Mouse (Mus musculus): ENCODE results near the gene Tbc1d10c. TPM values are rescaled to one million over a fixed set of nuclear protein-coding genes. Genes with fewer than 3 reads are reported as not detected.
"Not testable (repeated sequence)": the region's sequence is repeated elsewhere in the genome, so short reads cannot be mapped to it uniquely, and the experiment has no call there.

Tbc1d10c gene
- polyA plus RNA-seq, 1 experiment from 2014 or later, result 3.6 TPM

DNA sequence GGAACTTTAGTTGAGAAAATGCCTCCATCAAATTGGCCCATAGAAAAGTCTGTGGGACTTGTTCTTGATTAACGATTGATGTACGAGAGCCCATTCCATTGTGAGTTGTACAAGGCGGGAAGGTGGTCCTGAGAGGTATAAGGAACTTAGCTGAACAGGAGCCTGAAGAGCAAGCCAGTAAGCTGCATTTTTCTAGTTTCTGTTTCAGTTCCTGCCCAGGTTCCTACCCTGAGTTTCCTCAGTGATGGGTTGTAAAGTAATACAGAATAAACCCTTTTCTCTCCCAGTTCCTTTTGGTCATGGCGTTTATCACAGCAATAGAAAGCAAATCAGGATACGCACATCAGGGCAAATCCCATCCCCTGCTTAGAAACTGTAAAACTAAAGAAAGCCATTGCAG lies 53.2 kb downstream of the Tbc1d10c start:
- Histone ChIP-seq H3K4me2 (replicated peaks) (no peak overlapping the region), H3K4me1 (no peaks in the 10 kb centered on the region), H3K4me3 (replicated peaks) (no peak overlapping the region), H3K9me3 (replicated peaks) (no peaks in the 10 kb centered on the region), H3K27ac (replicated peaks) (no peak overlapping the region), H3K9ac (no peak overlapping the region), H3K36me3 (peaks cover under 1% of the 10 kb centered on the region; the same call in 1 of the 2 replicates), H3K27me3 (no peaks in the 10 kb centered on the region)
- ATAC-seq (ENCODE audit: insufficient number of reproducible peaks, low FRiP score, low TSS enrichment, low read depth), result no peak
- WGBS, result 84% methylated on average over 5 of the region's 5 CpGs

DNA sequence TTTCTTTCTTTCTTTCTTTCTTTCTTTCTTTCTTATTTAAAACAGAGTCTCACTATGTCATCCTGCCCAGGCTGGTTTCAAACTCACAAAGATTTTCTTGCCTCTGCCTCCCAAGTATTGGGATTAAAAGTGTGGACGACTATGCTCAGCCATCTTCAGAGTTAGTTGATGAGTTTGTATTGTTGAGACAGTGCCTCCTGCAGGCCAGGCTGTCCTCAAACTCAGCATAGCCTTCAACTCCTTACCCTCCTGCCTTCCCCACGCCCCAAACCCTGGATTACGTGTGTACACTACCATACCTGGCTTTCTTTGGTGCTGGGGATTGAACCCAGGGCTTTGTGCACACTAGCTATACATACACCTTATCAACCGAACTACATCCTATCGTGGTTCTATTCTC lies 54.6 kb downstream of the Tbc1d10c start:
- Histone ChIP-seq H3K9me3 (replicated peaks) (no peaks in the 10 kb centered on the region), H3K4me3 (replicated peaks) (no peak overlapping the region), H3K27me3 (no peaks in the 10 kb centered on the region), H3K36me3 (peaks cover 15% of the 10 kb centered on the region), H3K4me2 (replicated peaks) (no peak overlapping the region), H3K4me1 (no peaks in the 10 kb centered on the region), H3K27ac (replicated peaks) (no peak overlapping the region), H3K9ac (no peak overlapping the region)
- no peak for ATAC-seq (ENCODE audit: insufficient number of reproducible peaks, low FRiP score, low TSS enrichment, low read depth)
- 78% methylated on average over 5 of the region's 5 CpGs for WGBS

DNA sequence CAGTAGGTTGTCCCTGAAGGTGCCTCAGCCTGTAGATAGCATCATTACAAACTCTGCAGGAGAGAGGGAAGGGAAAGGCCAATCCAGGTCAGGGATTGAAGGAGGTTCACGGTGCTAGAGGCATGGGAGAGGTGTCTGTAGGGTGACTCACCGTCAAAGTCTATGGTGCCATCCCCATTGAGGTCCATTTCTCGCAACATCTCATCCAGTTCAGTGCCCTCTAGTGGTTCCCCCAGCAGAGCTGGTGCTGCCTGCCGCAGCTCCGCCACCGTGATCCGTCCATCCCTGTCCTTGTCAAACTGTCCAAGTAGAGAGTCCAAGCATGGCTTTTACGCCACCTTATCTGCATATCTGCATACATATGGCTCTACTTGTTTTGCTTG lies 55.1 kb downstream of the Tbc1d10c start:
- not testable (repeated sequence) for H3K4me2 ChIP-seq (replicated peaks); ATAC-seq (ENCODE audit: insufficient number of reproducible peaks, low FRiP score, low TSS enrichment, low read depth); H3K27ac ChIP-seq (replicated peaks); H3K9ac ChIP-seq; H3K4me1 ChIP-seq; H3K9me3 ChIP-seq (replicated peaks); H3K4me3 ChIP-seq (replicated peaks); H3K27me3 ChIP-seq
- WGBS, result 12% methylated on average over 8 of the region's 8 CpGs
- H3K36me3 ChIP-seq, result peaks cover 20% of the 10 kb centered on the region

DNA sequence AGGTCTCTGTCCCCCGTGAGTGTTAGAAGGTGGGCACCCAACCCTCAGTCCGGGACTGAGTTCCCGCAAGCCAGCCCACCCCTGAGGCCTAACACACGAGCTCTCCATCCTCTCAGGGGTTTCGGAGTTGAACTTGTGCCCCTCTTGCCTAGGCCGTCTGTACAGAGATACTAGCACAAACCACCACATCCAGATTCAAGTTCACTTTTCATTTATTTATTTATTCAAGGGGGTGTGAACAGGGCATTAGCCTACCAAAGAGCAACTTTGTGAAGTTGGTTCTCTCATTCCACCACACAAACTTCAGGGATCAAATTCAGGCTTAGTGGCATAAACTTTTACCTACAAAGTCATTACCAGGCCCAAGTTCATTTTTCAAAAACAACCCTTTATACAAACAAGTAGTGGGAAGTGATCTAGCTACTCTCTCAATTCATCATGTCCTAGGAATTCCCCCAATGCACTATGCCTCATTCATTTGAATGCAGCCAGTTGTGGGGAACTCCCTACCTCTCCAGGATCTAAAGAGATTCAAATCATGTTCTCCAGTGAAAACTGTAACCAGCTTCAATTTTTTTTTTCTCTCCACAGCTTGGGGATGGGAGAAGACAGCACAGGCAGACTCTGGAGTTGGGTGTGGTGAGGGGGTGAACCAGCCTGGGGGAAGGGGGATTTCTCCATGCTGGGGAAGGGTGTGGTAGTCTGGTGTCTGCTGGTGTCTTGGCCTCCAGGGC lies 55.7 kb downstream of the Tbc1d10c start:
- H3K27me3 ChIP-seq, H3K4me1 ChIP-seq: not testable (repeated sequence)
- WGBS, result 77% methylated on average over 6 of the region's 6 CpGs

DNA sequence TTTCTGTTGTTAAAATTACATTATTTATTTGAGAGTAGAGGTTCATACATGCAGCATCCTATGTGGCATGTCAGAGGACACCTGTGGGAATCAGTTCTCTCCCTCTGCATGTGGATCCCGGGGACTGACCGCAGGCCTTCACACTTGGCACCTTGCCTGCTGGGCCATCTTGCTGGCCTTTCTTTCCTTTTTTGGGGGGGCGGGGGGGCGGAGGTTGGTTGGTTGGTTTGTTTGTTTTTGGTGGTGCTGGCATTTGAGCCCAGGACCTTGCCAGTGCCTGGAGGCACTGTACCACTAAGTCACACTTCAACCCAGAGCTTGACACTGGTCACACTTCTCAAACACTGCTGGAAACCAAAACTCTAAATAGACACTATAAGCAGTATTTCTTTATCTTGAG lies 56.7 kb downstream of the Tbc1d10c start:
- no peak overlapping the region for H3K27ac ChIP-seq (replicated peaks)
- no peaks in the 10 kb centered on the region for H3K27me3 ChIP-seq
- H3K36me3 ChIP-seq, result peaks cover 31% of the 10 kb centered on the region
- ATAC-seq (ENCODE audit: insufficient number of reproducible peaks, low FRiP score, low TSS enrichment, low read depth), result no peak
- no peak overlapping the region for H3K9ac ChIP-seq
- no peaks in the 10 kb centered on the region for H3K9me3 ChIP-seq (replicated peaks)
- WGBS, result 84% methylated on average over 4 of the region's 4 CpGs
- H3K4me2 ChIP-seq (replicated peaks), result no peak overlapping the region
- H3K4me3 ChIP-seq (replicated peaks), result no peak overlapping the region
- no peaks in the 10 kb centered on the region for H3K4me1 ChIP-seq

More for the DNA sequence above, 55.7 kb downstream of the Tbc1d10c start:
- H3K9me3 ChIP-seq (replicated peaks); H3K4me3 ChIP-seq (replicated peaks); H3K9ac ChIP-seq; H3K27ac ChIP-seq (replicated peaks); ATAC-seq (ENCODE audit: insufficient number of reproducible peaks, low FRiP score, low TSS enrichment, low read depth); H3K4me2 ChIP-seq (replicated peaks): not testable (repeated sequence)
- H3K36me3 ChIP-seq, result peaks cover 22% of the 10 kb centered on the region

Small RNA genes within 50 kb of the gene (microRNA-seq; reads per million reads assigned to microRNA genes)
- not detected for gene Gm26115 (ENCODE audit: borderline number of aligned reads)

Other genes with a start within 250 kb of the Tbc1d10c start
- 2.8 and 3.2 TPM in 2 replicates for gene Aldh3b3, start 232.6 kb downstream of the Tbc1d10c start, polyA plus RNA-seq (2015; fragmentation: Nextera tagmentation; extraction: Ambion mirVana)
- gene Aldh3b2, start 219.0 kb downstream of the Tbc1d10c start, polyA plus RNA-seq (2015; fragmentation: Nextera tagmentation; extraction: Ambion mirVana), result 22.8 and 25.3 TPM in 2 replicates
- gene Acy3, start 204.7 kb downstream of the Tbc1d10c start, polyA plus RNA-seq (2015; fragmentation: Nextera tagmentation; extraction: Ambion mirVana), result 5.5 and 6.0 TPM in 2 replicates
- gene Tbx10, start 198.5 kb downstream of the Tbc1d10c start, polyA plus RNA-seq (2015; fragmentation: Nextera tagmentation; extraction: Ambion mirVana), result not detected in 2 replicates
- 31.0 and 35.8 TPM in 2 replicates for gene Nudt8, start 190.7 kb downstream of the Tbc1d10c start, polyA plus RNA-seq (2015; fragmentation: Nextera tagmentation; extraction: Ambion mirVana)
- gene Gm49405, start 190.7 kb downstream of the Tbc1d10c start, polyA plus RNA-seq (2015; fragmentation: Nextera tagmentation; extraction: Ambion mirVana), result 3.9 and 4.7 TPM in 2 replicates
- 5.4 and 5.6 TPM in 2 replicates for gene Doc2g, start 188.0 kb downstream of the Tbc1d10c start, polyA plus RNA-seq (2015; fragmentation: Nextera tagmentation; extraction: Ambion mirVana)
- 190 and 202 TPM in 2 replicates for gene Ndufv1, start 178.5 kb downstream of the Tbc1d10c start, polyA plus RNA-seq (2015; fragmentation: Nextera tagmentation; extraction: Ambion mirVana)
- 511 and 558 TPM in 2 replicates for gene Gstp1, start 153.3 kb downstream of the Tbc1d10c start, polyA plus RNA-seq (2015; fragmentation: Nextera tagmentation; extraction: Ambion mirVana)
- 3.4 and 3.7 TPM in 2 replicates for gene Gstp2, start 145.3 kb downstream of the Tbc1d10c start, polyA plus RNA-seq (2015; fragmentation: Nextera tagmentation; extraction: Ambion mirVana)
- gene Gstp3, start 131.7 kb downstream of the Tbc1d10c start, polyA plus RNA-seq (2015; fragmentation: Nextera tagmentation; extraction: Ambion mirVana), result 0.41 and 0.77 TPM in 2 replicates
- not detected in 2 replicates for gene Cabp2, start 109.7 kb downstream of the Tbc1d10c start, polyA plus RNA-seq (2015; fragmentation: Nextera tagmentation; extraction: Ambion mirVana)
- 84.6 and 92.8 TPM in 2 replicates for gene Cdk2ap2, start 94.1 kb downstream of the Tbc1d10c start, polyA plus RNA-seq (2015; fragmentation: Nextera tagmentation; extraction: Ambion mirVana)
- gene Pitpnm1, start 91.3 kb downstream of the Tbc1d10c start, polyA plus RNA-seq (2015; fragmentation: Nextera tagmentation; extraction: Ambion mirVana), result 9.7 and 10.8 TPM in 2 replicates
- 98.5 and 100 TPM in 2 replicates for gene Aip, start 65.4 kb downstream of the Tbc1d10c start, polyA plus RNA-seq (2015; fragmentation: Nextera tagmentation; extraction: Ambion mirVana)
- gene Gpr152, start 51.5 kb downstream of the Tbc1d10c start, polyA plus RNA-seq (2015; fragmentation: Nextera tagmentation; extraction: Ambion mirVana), result not detected in 2 replicates
- 0.31 and 0.37 TPM in 2 replicates for gene Cabp4, start 47.3 kb downstream of the Tbc1d10c start, polyA plus RNA-seq (2015; fragmentation: Nextera tagmentation; extraction: Ambion mirVana)
- 159 and 178 TPM in 2 replicates for gene Coro1b, start 42.7 kb downstream of the Tbc1d10c start, polyA plus RNA-seq (2015; fragmentation: Nextera tagmentation; extraction: Ambion mirVana)
- 4.8 and 6.2 TPM in 2 replicates for gene Ptprcap, start 37.7 kb downstream of the Tbc1d10c start, polyA plus RNA-seq (2015; fragmentation: Nextera tagmentation; extraction: Ambion mirVana)
- 66.2 and 70.4 TPM in 2 replicates for gene Rps6kb2, start 27.9 kb downstream of the Tbc1d10c start, polyA plus RNA-seq (2015; fragmentation: Nextera tagmentation; extraction: Ambion mirVana)
- 3.4 and 5.4 TPM in 2 replicates for gene Carns1, start 15.8 kb downstream of the Tbc1d10c start, polyA plus RNA-seq (2015; fragmentation: Nextera tagmentation; extraction: Ambion mirVana)
- 745 and 794 TPM in 2 replicates for gene Ppp1ca, start 781 bp upstream of the Tbc1d10c start, polyA plus RNA-seq (2015; fragmentation: Nextera tagmentation; extraction: Ambion mirVana)
- gene Rad9a, start 10.4 kb upstream of the Tbc1d10c start, polyA plus RNA-seq (2015; fragmentation: Nextera tagmentation; extraction: Ambion mirVana), result 33.6 and 35.0 TPM in 2 replicates
- gene Clcf1, start 23.0 kb upstream of the Tbc1d10c start, polyA plus RNA-seq (2015; fragmentation: Nextera tagmentation; extraction: Ambion mirVana), result 10.1 and 10.2 TPM in 2 replicates
- gene AC109138.7, start 23.1 kb upstream of the Tbc1d10c start, polyA plus RNA-seq (2015; fragmentation: Nextera tagmentation; extraction: Ambion mirVana), result not detected in 2 replicates
- 33.5 and 34.0 TPM in 2 replicates for gene Pold4, start 40.6 kb upstream of the Tbc1d10c start, polyA plus RNA-seq (2015; fragmentation: Nextera tagmentation; extraction: Ambion mirVana)
- 27.5 and 34.4 TPM in 2 replicates for gene Ssh3, start 77.9 kb upstream of the Tbc1d10c start, polyA plus RNA-seq (2015; fragmentation: Nextera tagmentation; extraction: Ambion mirVana)
- gene Ankrd13d, start 91.9 kb upstream of the Tbc1d10c start, polyA plus RNA-seq (2015; fragmentation: Nextera tagmentation; extraction: Ambion mirVana), result 13.0 and 13.7 TPM in 2 replicates
- 20.1 and 24.4 TPM in 2 replicates for gene Grk2, start 114.9 kb upstream of the Tbc1d10c start, polyA plus RNA-seq (2015; fragmentation: Nextera tagmentation; extraction: Ambion mirVana)
- 50.4 and 55.0 TPM in 2 replicates for gene Kdm2a, start 207.0 kb upstream of the Tbc1d10c start, polyA plus RNA-seq (2015; fragmentation: Nextera tagmentation; extraction: Ambion mirVana)
- gene Rhod, start 248.1 kb upstream of the Tbc1d10c start, polyA plus RNA-seq (2015; fragmentation: Nextera tagmentation; extraction: Ambion mirVana), result 47.4 and 50.5 TPM in 2 replicates